Mouse (Mus musculus) gastrocnemius, postnatal 36 days (tissue): ENCODE measurements around the gene Plin4. TPM values are rescaled to one million over a fixed set of nuclear protein-coding genes. Genes with fewer than 3 reads are reported as not detected.
A peak's percentile ranks its signal among the peaks of the same experiment; 100 is the strongest.
"Not testable (repeated sequence)": the region's sequence is repeated elsewhere in the genome, so short reads cannot be mapped to it uniquely, and the experiment has no call there.

Source experiments
- DNase-seq, 2 experiments: peaks; one replicate each; pipeline ENCODE4 v3.0.0; 2022
- intact Hi-C: fragments of 180-260 bp; cut with DNase I; formaldehyde crosslinking; loops from one replicate; pipeline ENCODE4 v1.15.1; 2025
- total RNA-seq, 2 experiments: library from RNA; stranded (reverse); gene quantifications; 2 replicates each; pipeline ENCODE4 v1.2.3; 2021

Plin4 gene
- total RNA-seq, 2 experiments from 2014 or later, result 242 to 290 TPM

GRCm38 (mm10) chr17:56131136-56131535 lies 21.5 kb upstream of the Plin4 start:
- intact Hi-C loops, result loop anchor here (2.0 to 5.0 kb wide), 2 partner anchors 120 to 216 kb away; no protein-coding TSS in a partner anchor
- DNase-seq, result no peak

GRCm38 (mm10) chr17:56128246-56128645 lies 18.6 kb upstream of the Plin4 start:
- DNase-seq, result no peak
- intact Hi-C loops, result no loop called here

GRCm38 (mm10) chr17:56126175-56126574 lies 16.6 kb upstream of the Plin4 start:
- intact Hi-C loops, result no loop called here
- no peak for DNase-seq

- intact Hi-C loops, result no loop called here
- no peak for DNase-seq
These were observed 15.7 kb upstream of the Plin4 start for GRCm38 (mm10) chr17:56125276-56125630.

GRCm38 (mm10) chr17:56124377-56125275 lies 15.0 kb upstream of the Plin4 start:
- intact Hi-C loops, result no loop called here
- DNase-seq, result no peak

- no peak for DNase-seq
- intact Hi-C loops, result no loop called here
These were observed 14.2 kb upstream of the Plin4 start for GRCm38 (mm10) chr17:56123681-56124340.

- no peak for DNase-seq
- intact Hi-C loops, result no loop called here
These were observed 13.6 kb upstream of the Plin4 start for GRCm38 (mm10) chr17:56123161-56123560.

- intact Hi-C loops, result no loop called here
- no peak for DNase-seq
These were observed 12.2 kb upstream of the Plin4 start, which contains the start of gene Lrg1 for GRCm38 (mm10) chr17:56121826-56122225. Gene Lrg1 (minus strand): TSS chr17:56122001.

GRCm38 (mm10) chr17:56119981-56120880 lies 10.6 kb upstream of the Plin4 start:
- DNase-seq, result peak; percentile 53 to 74
- intact Hi-C loops, result no loop called here

GRCm38 (mm10) chr17:56119431-56119830 lies 9.8 kb upstream of the Plin4 start:
- no peak for DNase-seq
- intact Hi-C loops, result no loop called here

- DNase-seq, result peak in 1 of 2 experiments; percentile 59
- intact Hi-C loops, result no loop called here
These were observed 7.7 kb upstream of the Plin4 start, which contains the start of gene Plin5 for GRCm38 (mm10) chr17:56117251-56117710. Gene Plin5 (minus strand): TSS chr17:56117596.

GRCm38 (mm10) chr17:56116193-56116592 lies 6.6 kb upstream of the Plin4 start:
- no peak for DNase-seq
- intact Hi-C loops, result no loop called here

- intact Hi-C loops, result no loop called here
- no peak for DNase-seq
These were observed 3.1 kb upstream of the Plin4 start for GRCm38 (mm10) chr17:56112743-56113142.

GRCm38 (mm10) chr17:56111864-56112263 lies 2.3 kb upstream of the Plin4 start:
- no peak for DNase-seq
- intact Hi-C loops, result no loop called here

- DNase-seq, result no peak
- intact Hi-C loops, result no loop called here
These were observed 1.4 kb upstream of the Plin4 start for GRCm38 (mm10) chr17:56111021-56111420.

- peak in 1 of 2 experiments; percentile 56 for DNase-seq
- intact Hi-C loops, result no loop called here
These were observed 968 bp upstream of the Plin4 start for GRCm38 (mm10) chr17:56110571-56110970.

GRCm38 (mm10) chr17:56108334-56109044 lies 1.1 kb downstream of the Plin4 start:
- intact Hi-C loops, result no loop called here

GRCm38 (mm10) chr17:56107736-56108135 lies 1.9 kb downstream of the Plin4 start:
- intact Hi-C loops, result no loop called here
- no peak for DNase-seq

More at GRCm38 (mm10) chr17:56108334-56109044, 1.1 kb downstream of the Plin4 start:
- peak; percentile 79 to 83 for DNase-seq

- no peak for DNase-seq
- intact Hi-C loops, result no loop called here
These were observed 2.6 kb downstream of the Plin4 start for GRCm38 (mm10) chr17:56106981-56107380.

- intact Hi-C loops, DNase-seq: not testable (repeated sequence)
These were observed 3.2 kb downstream of the Plin4 start for GRCm38 (mm10) chr17:56106436-56106835.
